Mouse (Mus musculus) adrenal gland, postnatal 0 days (tissue): ENCODE results near the gene Ctsj. TPM values are rescaled to one million over a fixed set of nuclear protein-coding genes. Genes with fewer than 3 reads are reported as not detected.

Experiments used
- polyA plus RNA-seq: library from polyadenylated mRNA; unstranded; fragments of >200 nt; fragmentation: Nextera tagmentation; extraction: Ambion mirVana; gene quantifications from 2 replicates; pipeline ENCODE4 v1.2.1, GENCODE M21; 2015

Ctsj gene
- 0.17 and 0.19 TPM in 2 replicates for polyA plus RNA-seq

DNA sequence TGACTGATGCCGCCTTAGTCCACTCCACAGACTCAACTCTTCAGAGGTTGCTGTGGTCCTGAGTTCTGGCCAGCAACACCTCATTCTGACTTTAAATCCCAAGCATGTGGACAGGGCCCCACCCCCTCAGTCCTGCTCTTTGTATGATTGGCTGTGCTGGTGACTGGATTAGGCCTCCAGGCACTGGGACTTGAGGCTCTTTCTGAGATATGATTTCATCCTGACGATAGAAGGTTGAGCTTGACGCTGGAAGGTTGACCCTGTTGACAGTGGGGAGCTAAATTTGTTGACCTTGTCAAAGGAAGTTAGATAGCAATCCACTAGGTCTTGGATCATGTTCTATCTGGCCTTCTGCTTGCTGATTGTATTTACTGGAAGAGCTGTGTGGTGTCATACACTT lies at the start of gene Ctsj:
Ctsj (minus strand) TSS at position 101 of the 400 bp plus-strand sequence.

DNA sequence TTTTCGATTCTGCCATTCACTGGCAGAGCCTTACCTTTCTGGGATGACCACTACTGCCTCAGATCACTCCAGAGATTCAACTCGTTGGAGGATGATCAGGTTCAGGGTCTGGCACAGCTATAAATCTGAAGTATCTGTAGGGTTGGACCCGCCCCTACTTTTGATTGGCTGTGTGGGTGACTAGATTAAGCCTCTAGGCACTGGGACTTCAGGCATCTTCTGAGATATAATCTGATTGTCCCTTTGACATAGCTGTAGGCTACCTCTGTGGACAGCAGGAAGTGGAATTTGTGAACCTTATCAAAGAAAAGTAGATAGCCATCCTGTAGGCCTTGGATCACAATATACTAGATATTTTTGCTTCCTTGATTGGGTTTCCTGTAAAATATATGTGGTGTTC lies 34.8 kb upstream of the Ctsj start, which contains the start of gene Ctsq:
Ctsq (minus strand) TSS at position 101 of the 400 bp plus-strand sequence.

Other genes starting within 250 kb of the Ctsj start
- gene BC051665, start 219.6 kb downstream of the Ctsj start, polyA plus RNA-seq: not detected in 2 replicates
- not detected in 2 replicates for gene Ctsll3, start 203.1 kb downstream of the Ctsj start, polyA plus RNA-seq
- gene 4930486L24Rik, start 141.5 kb downstream of the Ctsj start, polyA plus RNA-seq: 18.6 and 26.2 TPM in 2 replicates
- gene Gm49392, start 109.1 kb downstream of the Ctsj start, polyA plus RNA-seq: 0.18 and 0.98 TPM in 2 replicates
- gene Ctla2b, start 108.5 kb downstream of the Ctsj start, polyA plus RNA-seq: 7.7 and 9.6 TPM in 2 replicates
- gene Tpbpb, start 101.1 kb downstream of the Ctsj start, polyA plus RNA-seq: not detected in 2 replicates
- 1.2 and 4.2 TPM in 2 replicates for gene Gm49393, start 70.4 kb downstream of the Ctsj start, polyA plus RNA-seq
- 4.2 and 7.7 TPM in 2 replicates for gene Gm49391, start 69.4 kb downstream of the Ctsj start, polyA plus RNA-seq
- gene Ctla2a, start 69.3 kb downstream of the Ctsj start, polyA plus RNA-seq: 81.0 and 90.9 TPM in 2 replicates
- not detected in 2 replicates for gene Tpbpa, start 64.0 kb downstream of the Ctsj start, polyA plus RNA-seq
- gene Ctsq, start 34.7 kb upstream of the Ctsj start, polyA plus RNA-seq: not detected in 2 replicates
- not detected in 2 replicates for gene Ctsr, start 158.3 kb upstream of the Ctsj start, polyA plus RNA-seq
- gene Cts6, start 197.5 kb upstream of the Ctsj start, polyA plus RNA-seq: not detected in 2 replicates
- gene Cts8, start 249.4 kb upstream of the Ctsj start, polyA plus RNA-seq: not detected in 2 replicates